Mouse (Mus musculus) cerebellum, adult 2 months (tissue): ENCODE data around the gene Agap1.

Experiments
- CTCF ChIP-seq: fragments of 200-500 bp; IDR thresholded peaks from 2 replicates; pipeline ENCODE4 v1.5.1; 2011; ENCODE audit warnings: low read depth, mild to moderate bottlenecking, control low read depth, low read length, moderate library complexity, borderline replicate concordance; ENCODE audit not compliant: insufficient read depth
- POLR2A ChIP-seq: fragments of 200-500 bp; IDR thresholded peaks from 2 replicates; pipeline ENCODE4 v1.6.1; 2011; ENCODE audit warnings: low read length, control low read depth, borderline replicate concordance; ENCODE audit not compliant: insufficient read depth

GRCm38 (mm10) chr1:89545099-89545498, 90.5 kb downstream of the Agap1 start:
- no peak for TF ChIP-seq CTCF
- no peak for TF ChIP-seq POLR2A
